Mouse (Mus musculus) liver, adult 2 months (tissue): ENCODE data around the gene Cox14. TPM values are rescaled to one million over a fixed set of nuclear protein-coding genes. Genes with fewer than 3 reads are reported as not detected.

Experiments used
- DNase-seq: peaks from one replicate; pipeline ENCODE4 v3.0.0-alpha.2; 2011; ENCODE audit warnings: low read depth, low spot score; ENCODE audit errors: extremely low read depth
- H3K27ac ChIP-seq: fragments of 200-500 bp; replicated peaks from 2 replicates; pipeline ENCODE4 v1.5.1; 2012; ENCODE audit warnings: low read depth, mild to moderate bottlenecking, control low read depth, inconsistent platforms, low read length; ENCODE audit not compliant: insufficient read depth
- H3K27me3 ChIP-seq: fragments of 200-500 bp; 2 replicates; pipeline ENCODE4 v1.6.1; 2012; ENCODE audit warnings: mild to moderate bottlenecking, moderate library complexity, low read length, inconsistent platforms; ENCODE audit not compliant: control insufficient read depth, insufficient read depth
- H3K36me3 ChIP-seq: fragments of 200-500 bp; 2 replicates; pipeline ENCODE4 v1.6.1; 2012; ENCODE audit warnings: low read length, inconsistent platforms; ENCODE audit not compliant: control insufficient read depth, insufficient read depth
- H3K4me1 ChIP-seq: fragments of 200-500 bp; 2 replicates; pipeline ENCODE4 v1.6.1; 2011; ENCODE audit warnings: low read length; ENCODE audit not compliant: control insufficient read depth, insufficient read depth
- H3K4me3 ChIP-seq: fragments of 200-500 bp; 2 replicates; pipeline ENCODE4 v1.5.1; 2011; ENCODE audit warnings: low read depth, mild to moderate bottlenecking, control low read depth, low read length, moderate library complexity; ENCODE audit not compliant: insufficient read depth
- H3K79me2 ChIP-seq: fragments of 200-500 bp; 2 replicates; pipeline ENCODE4 v1.6.1; 2012; ENCODE audit warnings: inconsistent platforms, mild to moderate bottlenecking, low read length, moderate library complexity; ENCODE audit not compliant: control insufficient read depth, insufficient read depth
- H3K9ac ChIP-seq: fragments of 200-500 bp; 2 replicates; pipeline ENCODE4 v1.6.1; 2012; ENCODE audit warnings: low read depth, mild to moderate bottlenecking, control low read depth, inconsistent platforms, low read length
- CTCF ChIP-seq: fragments of 200-500 bp; IDR thresholded peaks from 2 replicates; pipeline ENCODE4 v1.5.1; 2011; ENCODE audit warnings: low read depth, low read length, control low read depth
- POLR2A ChIP-seq: fragments of 200-500 bp; IDR thresholded peaks from 2 replicates; pipeline ENCODE4 v1.6.1; 2011; ENCODE audit warnings: low read length, control low read depth; ENCODE audit not compliant: insufficient read depth; ENCODE audit errors: extremely low read depth
- WGBS: fragments of 180-500 bp; shearing (Covaris S2); methylation state at CpG from one replicate; pipeline ENCODE4 v1.1.7; 2018; 5-methylcytosine and 5-hydroxymethylcytosine counted together
- polyA plus RNA-seq: library from polyadenylated mRNA; depleted of rRNA; stranded (reverse); fragments of >200 nt; gene quantifications from 2 replicates; pipeline ENCODE4 v1.2.3, GENCODE M21; 2012
- total RNA-seq: library from RNA; depleted of rRNA; stranded (reverse); fragments of >200 nt; gene quantifications from 2 replicates; pipeline ENCODE4 v1.2.3, GENCODE M21; 2014

Cox14 gene
- total and polyA plus RNA-seq, 2 experiments, result 58.6 to 117 TPM

DNA sequence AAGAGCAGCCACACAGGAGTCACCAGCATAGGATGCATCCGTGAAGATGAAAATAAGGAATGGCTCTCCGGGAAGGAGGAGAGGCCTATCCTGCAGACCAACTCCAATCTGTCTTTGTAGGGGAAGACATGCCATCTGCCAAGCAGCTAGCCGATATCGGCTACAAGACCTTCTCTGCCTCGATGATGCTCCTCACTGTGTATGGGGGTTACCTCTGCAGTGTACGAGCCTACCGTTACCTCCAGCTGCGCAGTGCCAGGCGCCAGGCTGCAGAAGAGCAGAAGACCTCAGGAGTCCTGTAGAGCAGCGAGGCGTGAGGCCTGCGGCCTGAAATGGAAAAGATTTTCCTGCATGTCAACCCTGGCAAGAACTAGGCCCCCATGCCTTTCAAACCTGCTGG lies 2.1 kb downstream of the Cox14 start:
- peaks cover 2% of the 10 kb centered on the region; the same call in 1 of the 2 replicates for H3K79me2 ChIP-seq
- H3K36me3 ChIP-seq, result peaks cover 5% of the 10 kb centered on the region; the same call in 1 of the 2 replicates
- DNase-seq, result no peak
- no peak overlapping the region for H3K9ac ChIP-seq
- no peak overlapping the region for H3K4me3 ChIP-seq
- no peaks in the 10 kb centered on the region for H3K27me3 ChIP-seq
- 97% methylated on average over 12 of the region's 12 CpGs for WGBS
- TF ChIP-seq CTCF (no peak), POLR2A (no peak)
- H3K4me1 ChIP-seq, result peaks cover 21% of the 10 kb centered on the region
- no peak overlapping the region for H3K27ac ChIP-seq

DNA sequence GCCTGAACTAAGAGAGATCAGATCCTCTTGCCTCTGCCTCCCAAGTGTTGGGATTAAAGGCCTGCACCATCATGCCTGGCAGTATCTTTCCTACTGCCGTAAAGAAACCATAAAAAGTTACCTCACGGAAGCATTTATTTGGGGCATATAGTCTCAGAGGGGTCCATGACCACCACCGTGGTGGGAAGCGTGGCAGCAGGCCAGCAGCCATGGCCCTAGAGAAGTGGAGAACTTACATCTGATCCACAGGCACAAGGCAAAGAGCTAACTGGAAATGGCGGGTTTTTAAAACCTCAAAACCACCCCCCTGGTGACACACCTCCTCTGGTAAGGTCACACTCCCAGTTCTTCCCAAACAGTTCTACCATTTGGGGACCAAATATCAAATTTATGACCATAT lies 2.8 kb downstream of the Cox14 start:
- Histone ChIP-seq H3K4me1 (peaks cover 17% of the 10 kb centered on the region), H3K27me3 (no peaks in the 10 kb centered on the region), H3K27ac (no peak overlapping the region), H3K4me3 (no peak overlapping the region), H3K36me3 (peaks cover 5% of the 10 kb centered on the region; the same call in 1 of the 2 replicates), H3K9ac (no peak overlapping the region), H3K79me2 (peaks cover 2% of the 10 kb centered on the region; the same call in 1 of the 2 replicates)
- no peak for DNase-seq
- WGBS, result 95% methylated on average over 5 of the region's 5 CpGs
- TF ChIP-seq POLR2A (no peak), CTCF (no peak)

DNA sequence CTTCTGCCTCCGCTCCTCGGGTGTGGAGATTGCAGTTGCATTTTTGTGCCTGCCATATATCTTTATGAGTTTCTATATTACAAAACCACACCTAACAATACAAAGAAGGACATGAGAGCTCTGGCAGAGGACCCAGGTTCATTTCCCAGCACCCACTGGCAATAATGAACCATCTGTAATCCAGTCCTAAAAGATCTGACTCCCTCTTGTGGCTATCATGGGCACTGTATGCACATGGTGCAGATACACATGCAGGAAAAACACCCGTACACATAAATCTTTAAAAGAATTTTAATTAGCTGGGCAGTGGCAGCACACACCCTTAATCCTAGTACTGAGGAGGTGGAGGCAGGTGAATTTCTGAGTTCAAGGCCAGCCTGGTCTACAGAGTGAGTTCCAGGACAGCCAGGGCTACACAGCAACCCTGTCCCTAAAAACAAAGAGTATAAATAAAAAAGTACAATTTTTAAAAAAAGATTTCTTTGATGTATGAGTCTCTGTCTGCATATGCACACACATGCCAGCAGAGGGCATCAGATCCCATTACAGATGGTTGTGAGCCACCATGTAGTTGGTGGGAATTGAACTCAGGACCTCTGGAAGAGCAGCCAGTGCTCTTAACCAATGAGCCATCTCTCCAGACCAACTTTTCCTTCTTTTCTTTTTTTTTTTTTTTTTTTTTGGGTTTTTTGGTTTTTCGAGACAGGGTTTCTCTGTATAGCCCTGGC lies 3.8 kb downstream of the Cox14 start:
- H3K9ac ChIP-seq, result no peak overlapping the region
- peaks cover 10% of the 10 kb centered on the region for H3K4me1 ChIP-seq
- H3K36me3 ChIP-seq, result peaks cover 5% of the 10 kb centered on the region; the same call in 1 of the 2 replicates
- H3K27ac ChIP-seq, result no peak overlapping the region
- peak; percentile 14; the same call in 1 of the 2 replicates for TF ChIP-seq CTCF
- no peak for TF ChIP-seq POLR2A
- H3K27me3 ChIP-seq, result no peaks in the 10 kb centered on the region
- H3K4me3 ChIP-seq, result no peak overlapping the region
- peaks cover 2% of the 10 kb centered on the region; the same call in 1 of the 2 replicates for H3K79me2 ChIP-seq
- DNase-seq, result no peak
- WGBS, result 96% methylated on average over 4 of the region's 4 CpGs

DNA sequence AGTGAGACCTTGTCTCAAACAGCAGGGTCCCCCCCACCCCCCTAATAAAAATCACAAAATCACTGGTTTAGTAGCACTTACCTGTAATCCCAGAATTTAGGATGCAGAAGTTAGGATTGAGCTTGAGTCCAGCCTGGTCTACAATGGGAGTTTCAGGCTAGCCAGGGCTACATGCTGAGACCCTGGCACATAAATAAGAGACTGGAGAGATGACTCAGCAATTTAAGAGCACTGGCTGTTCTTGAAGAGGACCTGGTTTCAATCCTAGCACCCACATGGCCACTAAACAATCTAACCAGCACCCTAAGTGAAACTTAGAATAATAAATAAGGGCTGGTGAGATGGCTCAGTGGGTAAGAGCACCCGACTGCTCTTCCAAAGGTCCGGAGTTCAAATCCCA lies 5.7 kb downstream of the Cox14 start:
- H3K4me1 ChIP-seq, result peaks cover 3% of the 10 kb centered on the region; the same call in 1 of the 2 replicates
- H3K36me3 ChIP-seq, result peaks cover 5% of the 10 kb centered on the region; the same call in 1 of the 2 replicates
- no peak for DNase-seq
- no peak for TF ChIP-seq CTCF
- TF ChIP-seq POLR2A, result no peak
- no peak overlapping the region for H3K9ac ChIP-seq
- no peaks in the 10 kb centered on the region for H3K27me3 ChIP-seq
- WGBS, result 100% methylated on average over 2 of the region's 2 CpGs
- peaks cover 2% of the 10 kb centered on the region; the same call in 1 of the 2 replicates for H3K79me2 ChIP-seq
- no peak overlapping the region for H3K4me3 ChIP-seq
- H3K27ac ChIP-seq, result no peak overlapping the region

DNA sequence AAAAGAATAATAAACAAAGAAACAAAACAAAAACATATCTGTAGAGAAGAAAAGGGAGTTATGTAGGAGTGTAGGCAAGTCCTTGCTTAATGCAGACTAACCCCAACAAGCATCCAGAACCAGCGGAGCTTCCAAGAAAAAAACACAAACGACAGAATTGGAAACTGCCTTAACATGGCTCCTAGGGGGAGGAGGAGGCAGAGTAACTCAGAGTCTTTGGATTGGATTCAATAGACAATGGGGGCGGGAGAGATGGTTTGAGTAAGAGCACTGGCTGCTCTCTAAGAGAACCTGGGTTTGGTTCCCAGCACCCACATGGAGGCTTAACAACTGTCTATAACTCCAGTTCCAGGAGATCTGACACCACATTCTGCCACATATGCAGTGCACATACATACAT lies 6.3 kb downstream of the Cox14 start:
- TF ChIP-seq POLR2A, result no peak
- no peak for TF ChIP-seq CTCF
- 92% methylated on average over 3 of the region's 3 CpGs for WGBS
- Histone ChIP-seq H3K27ac (no peak overlapping the region), H3K4me1 (peaks cover under 1% of the 10 kb centered on the region; the same call in 1 of the 2 replicates), H3K27me3 (no peaks in the 10 kb centered on the region), H3K36me3 (peaks cover 5% of the 10 kb centered on the region; the same call in 1 of the 2 replicates), H3K79me2 (peaks cover 2% of the 10 kb centered on the region; the same call in 1 of the 2 replicates), H3K4me3 (no peak overlapping the region), H3K9ac (no peak overlapping the region)
- no peak for DNase-seq

DNA sequence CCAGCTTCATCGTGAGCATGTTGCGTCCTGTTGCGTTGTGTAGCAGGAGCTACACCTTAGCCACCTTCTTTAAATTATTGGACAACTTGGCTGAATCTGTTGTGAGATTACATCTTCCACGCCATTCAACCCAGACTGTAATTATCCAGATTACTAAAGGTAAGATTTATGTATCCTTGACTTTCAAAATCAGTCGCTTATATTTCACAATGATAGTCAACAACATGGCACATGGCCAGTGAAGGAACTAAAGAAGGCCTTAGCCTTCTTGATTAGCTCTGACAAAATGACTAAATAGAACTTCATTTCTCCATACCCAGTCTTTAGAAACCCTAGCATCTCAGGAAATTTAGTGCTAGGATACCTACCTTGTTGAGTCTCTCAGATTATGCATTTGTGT lies 7.8 kb downstream of the Cox14 start:
- no peak for TF ChIP-seq POLR2A
- no peak for TF ChIP-seq CTCF

More for the DNA sequence above, 7.8 kb downstream of the Cox14 start:
- Histone ChIP-seq H3K27ac (no peak overlapping the region), H3K36me3 (peaks cover 3% of the 10 kb centered on the region; the same call in 1 of the 2 replicates), H3K4me3 (no peak overlapping the region), H3K4me1 (no peaks in the 10 kb centered on the region), H3K9ac (no peak overlapping the region), H3K79me2 (no peaks in the 10 kb centered on the region), H3K27me3 (no peaks in the 10 kb centered on the region)
- 87% methylated on average over 5 of the region's 5 CpGs for WGBS
- no peak for DNase-seq
